Mouse (Mus musculus) cerebellum, adult 2 months (tissue): Measurements from ENCODE around the gene Barx1. TPM values are rescaled to one million over a fixed set of nuclear protein-coding genes. Genes with fewer than 3 reads are reported as not detected.

Source experiments
- DNase-seq, 2 experiments: peaks; one replicate each; pipeline ENCODE4 v3.0.0; 2021
- H3K27ac ChIP-seq: fragments of 200-500 bp; 2 replicates; pipeline ENCODE4 v1.5.1; 2012; ENCODE audit warnings: low read length, control low read depth, inconsistent platforms; ENCODE audit not compliant: insufficient read depth
- H3K27me3 ChIP-seq: fragments of 200-500 bp; 2 replicates; pipeline ENCODE4 v1.6.1; 2012; ENCODE audit warnings: inconsistent platforms, mild to moderate bottlenecking, low read length, moderate library complexity; ENCODE audit not compliant: control insufficient read depth, insufficient read depth
- H3K4me1 ChIP-seq: fragments of 200-500 bp; 2 replicates; pipeline ENCODE4 v1.6.1; 2011; ENCODE audit warnings: low read length; ENCODE audit not compliant: control insufficient read depth, insufficient read depth
- H3K4me3 ChIP-seq: fragments of 200-500 bp; replicated peaks from 2 replicates; pipeline ENCODE3; 2011; ENCODE audit warnings: mild to moderate bottlenecking, low read depth, low read length, control low read depth; ENCODE audit not compliant: insufficient read depth
- CTCF ChIP-seq: fragments of 200-500 bp; IDR thresholded peaks from 2 replicates; pipeline ENCODE4 v1.5.1; 2011; ENCODE audit warnings: low read depth, mild to moderate bottlenecking, control low read depth, low read length, moderate library complexity, borderline replicate concordance; ENCODE audit not compliant: insufficient read depth
- POLR2A ChIP-seq: fragments of 200-500 bp; IDR thresholded peaks from 2 replicates; pipeline ENCODE4 v1.6.1; 2011; ENCODE audit warnings: low read length, control low read depth, borderline replicate concordance; ENCODE audit not compliant: insufficient read depth
- WGBS: fragments of 180-500 bp; shearing (Covaris S2); methylation state at CpG from one replicate; pipeline ENCODE4 v1.1.7; 2018; 5-methylcytosine and 5-hydroxymethylcytosine counted together
- polyA plus RNA-seq: library from polyadenylated mRNA; depleted of rRNA; stranded (reverse); fragments of >200 nt; gene quantifications from 2 replicates; pipeline ENCODE4 v1.2.3, GENCODE M21; 2012

Barx1 gene
- polyA plus RNA-seq, 1 experiment, result not detected

GRCm38 (mm10) chr13:48668976-48669534, 6.3 kb downstream of the Barx1 start:
- Histone ChIP-seq H3K4me1 (peaks cover 4% of the 10 kb centered on the region), H3K27ac (no peak overlapping the region), H3K4me3 (peak overlapping the region; percentile 12), H3K27me3 (peaks cover 20% of the 10 kb centered on the region; the same call in 1 of the 2 replicates)
- peak in 1 of 2 experiments; percentile 34 for DNase-seq
- TF ChIP-seq POLR2A (no peak), CTCF (no peak)
- 1% methylated on average over 34 of the region's 34 CpGs for WGBS

DNA sequence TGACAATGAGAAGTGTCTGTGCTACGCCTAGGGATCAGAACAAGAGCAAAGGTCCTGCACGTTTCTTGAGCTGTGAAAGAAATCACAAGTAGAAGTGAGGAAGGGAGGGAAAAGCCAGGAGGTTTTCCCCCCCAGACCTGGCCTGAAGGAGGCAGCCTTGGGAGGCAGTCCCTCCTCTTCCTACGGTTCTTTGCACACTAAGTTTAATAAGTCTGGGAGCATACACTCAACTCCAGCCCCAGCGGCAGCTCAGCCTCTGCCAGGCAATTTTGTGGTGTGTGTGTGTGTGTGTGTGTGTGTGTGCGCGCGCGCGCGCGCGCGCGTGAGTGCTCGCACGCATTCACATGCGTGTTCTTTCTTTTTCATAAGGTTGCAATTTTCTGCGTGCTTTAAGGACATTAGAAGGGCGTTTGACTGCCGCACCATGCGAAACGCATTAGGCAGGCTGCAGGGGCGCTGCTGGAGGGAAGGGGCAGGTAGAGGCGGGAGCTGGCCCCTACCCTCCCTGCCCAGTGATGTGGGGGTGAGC, 9.6 kb downstream of the Barx1 start:
- 3% methylated on average over 24 of the region's 24 CpGs for WGBS
- H3K27ac ChIP-seq, result no peak overlapping the region
- TF ChIP-seq POLR2A, result no peak
- no peak for TF ChIP-seq CTCF
- H3K27me3 ChIP-seq, result peaks cover 6% of the 10 kb centered on the region; the same call in 1 of the 2 replicates
- DNase-seq, result no peak
- no peak overlapping the region for H3K4me3 ChIP-seq
- H3K4me1 ChIP-seq, result no peaks in the 10 kb centered on the region; the same call in 1 of the 2 replicates

- H3K27ac ChIP-seq, result no peak overlapping the region
- no peak for DNase-seq
- H3K27me3 ChIP-seq, result peaks cover 3% of the 10 kb centered on the region; the same call in 1 of the 2 replicates
- no peak for TF ChIP-seq CTCF
- no peak for TF ChIP-seq POLR2A
- H3K4me1 ChIP-seq, result no peaks in the 10 kb centered on the region
- 84% methylated on average over 5 of the region's 5 CpGs for WGBS
- no peak overlapping the region for H3K4me3 ChIP-seq
These were observed 11.8 kb downstream of the Barx1 start for GRCm38 (mm10) chr13:48674609-48675008.

DNA sequence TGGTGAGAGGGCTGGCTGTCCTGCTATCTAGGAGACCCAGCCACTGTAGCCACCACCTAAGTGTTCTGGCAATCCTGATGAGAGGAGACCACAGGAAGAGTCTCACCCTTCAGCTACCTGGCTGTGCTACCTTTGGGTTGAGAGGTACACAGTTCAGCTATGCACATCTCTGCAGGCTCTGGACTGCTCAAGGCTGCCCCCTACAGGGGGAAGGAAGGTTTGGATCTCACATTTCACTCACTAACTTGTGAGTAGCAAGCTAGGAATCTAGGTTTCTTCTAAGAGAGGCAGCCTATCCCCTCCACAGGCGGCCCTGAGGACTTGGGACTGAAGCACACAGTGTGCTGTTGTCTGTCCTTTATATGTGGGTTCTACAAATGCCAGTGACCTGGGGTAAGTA, 16.6 kb downstream of the Barx1 start:
- 45% methylated on average over 1 of the region's 1 CpGs for WGBS
- DNase-seq, result no peak
- no peaks in the 10 kb centered on the region; the same call in 1 of the 2 replicates for H3K27me3 ChIP-seq
- H3K27ac ChIP-seq, result no peak overlapping the region
- H3K4me1 ChIP-seq, result no peaks in the 10 kb centered on the region
- no peak overlapping the region for H3K4me3 ChIP-seq
- TF ChIP-seq CTCF (peak; percentile 34; the same call in 1 of the 2 replicates), POLR2A (no peak)

GRCm38 (mm10) chr13:48686666-48687065, 23.9 kb downstream of the Barx1 start:
- H3K27ac ChIP-seq, result no peak overlapping the region
- no peak overlapping the region for H3K4me3 ChIP-seq
- TF ChIP-seq CTCF, result no peak
- TF ChIP-seq POLR2A, result no peak
- DNase-seq, result no peak
- H3K27me3 ChIP-seq, result no peaks in the 10 kb centered on the region
- H3K4me1 ChIP-seq, result no peaks in the 10 kb centered on the region; the same call in 1 of the 2 replicates
- 44% methylated on average over 5 of the region's 5 CpGs for WGBS

DNA sequence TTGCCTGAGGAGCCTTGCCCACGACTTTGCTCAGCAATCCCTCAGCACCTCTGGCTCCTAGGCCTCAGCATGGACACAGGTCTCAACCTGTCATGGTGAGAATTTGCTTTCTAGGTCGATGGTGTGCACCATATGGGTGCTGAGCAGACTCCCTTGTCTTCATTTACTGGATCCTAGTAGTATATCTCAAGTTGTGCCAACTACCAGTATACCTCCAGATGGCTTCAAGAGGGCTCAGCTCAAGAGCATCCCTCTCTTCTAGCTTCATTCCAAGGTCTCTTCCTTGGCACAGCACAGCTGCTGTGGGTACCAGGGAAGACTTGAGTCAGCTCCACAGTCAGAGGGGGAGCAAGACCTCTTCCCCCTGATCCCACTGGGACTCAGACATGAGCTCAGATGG, 29.2 kb downstream of the Barx1 start:
- no peaks in the 10 kb centered on the region for H3K27me3 ChIP-seq
- DNase-seq, result no peak
- peaks cover 5% of the 10 kb centered on the region; the same call in 1 of the 2 replicates for H3K4me1 ChIP-seq
- H3K4me3 ChIP-seq, result no peak overlapping the region
- TF ChIP-seq CTCF (no peak), POLR2A (no peak)
- whole genome bisulfite sequencing, result 11% methylated on average over 2 of the region's 2 CpGs
- H3K27ac ChIP-seq, result no peak overlapping the region

DNA sequence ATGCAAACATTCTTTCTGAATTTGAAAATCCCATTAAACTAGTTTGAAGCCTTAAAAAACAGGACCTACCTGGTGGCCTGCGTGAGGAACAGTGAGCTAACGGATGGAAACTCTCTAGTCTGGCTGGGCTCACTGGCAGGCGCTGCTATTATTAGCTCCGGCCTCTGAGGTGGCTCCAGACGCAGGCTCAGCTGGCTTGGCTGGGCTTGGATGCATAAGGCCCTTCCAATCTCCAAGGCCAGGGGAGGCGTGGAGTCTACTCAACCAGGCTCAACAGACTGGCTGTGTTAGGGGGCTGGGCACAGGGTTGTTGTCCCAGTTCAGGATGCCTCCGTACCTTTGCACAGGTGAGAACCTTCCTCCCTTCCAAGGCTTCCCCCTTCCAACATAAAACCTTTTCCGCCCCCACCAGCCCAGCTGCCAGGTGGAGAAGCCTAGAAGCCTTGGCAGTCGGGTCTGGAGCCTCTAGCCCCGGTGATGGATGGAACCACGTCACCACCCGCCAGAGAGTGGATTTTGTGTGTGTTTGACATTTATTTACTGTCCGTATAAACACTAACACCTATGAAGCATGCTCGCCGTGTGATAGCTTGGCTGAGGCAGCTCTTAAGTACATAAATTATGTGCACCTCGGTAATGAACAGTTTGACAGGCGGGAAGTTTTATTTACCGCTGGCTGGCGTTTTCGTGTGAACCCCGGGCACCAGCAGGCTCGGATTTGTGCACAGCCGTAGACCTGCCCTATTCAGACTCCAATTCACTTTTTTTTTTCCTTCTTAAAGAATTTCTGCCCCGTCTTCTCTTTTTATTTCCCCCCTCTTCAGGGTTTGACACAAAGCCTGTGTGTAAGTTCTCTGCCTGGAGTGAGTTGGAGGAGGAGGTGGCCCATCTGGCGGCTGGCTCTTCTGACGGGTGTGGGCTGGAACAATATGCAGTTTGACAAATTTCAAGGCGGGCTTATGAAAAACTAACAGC, 31.6 kb downstream of the Barx1 start:
- Histone ChIP-seq H3K4me3 (no peak overlapping the region), H3K4me1 (peaks cover 5% of the 10 kb centered on the region; the same call in 1 of the 2 replicates), H3K27me3 (no peaks in the 10 kb centered on the region), H3K27ac (no peak overlapping the region)
- WGBS, result 31% methylated on average over 27 of the region's 27 CpGs
- TF ChIP-seq POLR2A, result no peak
- no peak for DNase-seq
